Mouse (Mus musculus): Measurements from ENCODE around the gene 4931406C07Rik. TPM values are rescaled to one million over a fixed set of nuclear protein-coding genes. Genes with fewer than 3 reads are reported as not detected.

The 4931406C07Rik gene
- total and polyA plus RNA-seq, 3 experiments, result 5.0 to 20.2 (median 12.0) TPM

GRCm38 (mm10) chr9:15238297-15238990 is 67.8 kb downstream of the 4931406C07Rik start:
- H3K9me3 ChIP-seq (replicated peaks; ENCODE audit: low read length), result no peaks in the 10 kb centered on the region
- in situ Hi-C loops (cut with MboI; ENCODE audit: low pct_ligation_motif_present, low pct_unique_long_range_greater_than_20kb, low sequenced_read_pairs), result no loop called here
- dilution Hi-C loops (cut with MboI; ENCODE audit: extremely low pct_ligation_motif_present, extremely low pct_unique_long_range_greater_than_20kb, low sequenced_read_pairs), result no loop called here
- peaks cover 5% of the 10 kb centered on the region for H3K27me3 ChIP-seq (replicated peaks)
- TF ChIP-seq IRF4 (IDR thresholded peaks at IDR 0.05; ENCODE audit: low read depth, low read length) (no peak), NRF1 (IDR thresholded peaks at IDR 0.05; ENCODE audit: low read depth, low read length) (no peak), POLR2A (IDR thresholded peaks at IDR 0.05; ENCODE audit: low read depth, low read length) (no peak), ZC3H11A (IDR thresholded peaks at IDR 0.05; ENCODE audit: low read depth, low read length) (no peak), CHD2 (IDR thresholded peaks at IDR 0.05; ENCODE audit: low read length) (no peak), ZMIZ1 (IDR thresholded peaks at IDR 0.05; ENCODE audit: low read depth, low read length) (no peak), ZNF384 (IDR thresholded peaks at IDR 0.05; ENCODE audit: low read depth, low read length) (no peak), MAFK (IDR thresholded peaks at IDR 0.05; ENCODE audit: insufficient replicate concordance, low read length) (no peak), MAZ (IDR thresholded peaks at IDR 0.05; ENCODE audit: low read depth, low read length) (no peak), MYC (IDR thresholded peaks at IDR 0.05; ENCODE audit: low read depth, low read length) (no peak), ETS1 (conservative IDR thresholded peaks at IDR 0.05; ENCODE audit: low read depth, low read length) (no peak), RAD21 (IDR thresholded peaks at IDR 0.05; ENCODE audit: low read depth, low read length) (no peak), SIN3A (IDR thresholded peaks at IDR 0.05; ENCODE audit: low read length) (no peak), EP300 (IDR thresholded peaks at IDR 0.05; ENCODE audit: low read length) (no peak), MEF2A (IDR thresholded peaks at IDR 0.05; ENCODE audit: borderline replicate concordance, low read depth, low read length) (no peak), MXI1 (IDR thresholded peaks at IDR 0.05; ENCODE audit: low read depth, low read length) (no peak)
- H3K79me2 ChIP-seq (replicated peaks; ENCODE audit: control insufficient read depth, extremely low read depth, insufficient read depth, poor library complexity, severe bottlenecking), result no peaks in the 10 kb centered on the region
- no peak overlapping the region for H3K27ac ChIP-seq (ENCODE audit: insufficient read depth, low read depth)
- DNase-seq (ENCODE audit: extremely low read depth), result no peak
- H3K4me3 ChIP-seq (replicated peaks in 1 of 3; ENCODE audit: low read depth in 2 of 3, low read length in 2 of 3, poor library complexity in 1 of 3), result no peak overlapping the region
- no peak overlapping the region for H3K4me2 ChIP-seq (ENCODE audit: insufficient read depth, low read depth, poor library complexity, severe bottlenecking)
- H3K9ac ChIP-seq (ENCODE audit: insufficient read depth, low read depth), result no peak overlapping the region
- no peaks in the 10 kb centered on the region for H3K36me3 ChIP-seq (replicated peaks in 1 of 2; ENCODE audit: control insufficient read depth in 1 of 2, insufficient read depth in 1 of 2, low read length in 1 of 2)
- H3K4me1 ChIP-seq (ENCODE audit: control insufficient read depth in 1 of 2, insufficient read depth in 2 of 2), result 0 out of 4 replicates have a peak, but pooled peaks cover 0 to 4% of the 10 kb centered on the region in 2 experiments

- H3K36me3 ChIP-seq (replicated peaks in 1 of 2; ENCODE audit: control insufficient read depth in 1 of 2, insufficient read depth in 1 of 2, low read length in 1 of 2), result no peaks in the 10 kb centered on the region
- H3K9me3 ChIP-seq (replicated peaks; ENCODE audit: low read length), result peaks cover 3% of the 10 kb centered on the region
- no peak overlapping the region for H3K27ac ChIP-seq (ENCODE audit: insufficient read depth, low read depth)
- H3K4me3 ChIP-seq (replicated peaks in 1 of 3; ENCODE audit: low read depth in 2 of 3, low read length in 2 of 3, poor library complexity in 1 of 3), result no peak overlapping the region
- no peaks in the 10 kb centered on the region for H3K79me2 ChIP-seq (replicated peaks; ENCODE audit: control insufficient read depth, extremely low read depth, insufficient read depth, poor library complexity, severe bottlenecking)
- no peak overlapping the region for H3K4me2 ChIP-seq (ENCODE audit: insufficient read depth, low read depth, poor library complexity, severe bottlenecking)
- dilution Hi-C loops (cut with MboI; ENCODE audit: extremely low pct_ligation_motif_present, extremely low pct_unique_long_range_greater_than_20kb, low sequenced_read_pairs) (no loop called here), in situ Hi-C loops (cut with MboI; ENCODE audit: low pct_ligation_motif_present, low pct_unique_long_range_greater_than_20kb, low sequenced_read_pairs) (no loop called here)
- no peak for DNase-seq (ENCODE audit: extremely low read depth)
- TF ChIP-seq ZKSCAN1 (IDR thresholded peaks at IDR 0.05; ENCODE audit: borderline replicate concordance, low read depth, low read length) (no peak), ELF1 (IDR thresholded peaks at IDR 0.05; ENCODE audit: low read depth, low read length) (no peak), TCF12 (IDR thresholded peaks at IDR 0.05; ENCODE audit: low read depth, low read length) (no peak), TBP (conservative IDR thresholded peaks at IDR 0.05; ENCODE audit: low read depth, low read length) (no peak)
- H3K27me3 ChIP-seq (replicated peaks), result peaks cover 5% of the 10 kb centered on the region
- H3K4me1 ChIP-seq (ENCODE audit: control insufficient read depth in 1 of 2, insufficient read depth in 2 of 2), result 0 out of 4 replicates have a peak, but pooled peaks cover 0 to 4% of the 10 kb centered on the region in 2 experiments
- no peak overlapping the region for H3K9ac ChIP-seq (ENCODE audit: insufficient read depth, low read depth)
Measured at GRCm38 (mm10) chr9:15237516-15238296, 68.5 kb downstream of the 4931406C07Rik start.
